Mouse (Mus musculus): ENCODE results near the gene Olfr203. TPM values are rescaled to one million over a fixed set of nuclear protein-coding genes. Genes with fewer than 3 reads are reported as not detected.
"Not testable (repeated sequence)": the region's sequence is repeated elsewhere in the genome, so short reads cannot be mapped to it uniquely, and the experiment has no call there.

The Olfr203 gene
- not detected in 2 replicates for polyA plus RNA-seq (2015; fragmentation: Nextera tagmentation; extraction: Ambion mirVana)

GRCm38 (mm10) chr16:59298581-59298980, at the start of gene Olfr203:
Gene Olfr203 (plus strand): TSS chr16:59298881.
- H3K4me3 ChIP-seq (replicated peaks), result no peak within 1 kb of the TSS
- H3K27me3 ChIP-seq, result no peaks in the 10 kb centered on the region
- no peak within 1 kb of the TSS for H3K4me2 ChIP-seq
- WGBS, result 85% methylated on average over 2 of the region's 2 CpGs
- no peaks in the 10 kb centered on the region for H3K4me1 ChIP-seq
- H3K27ac ChIP-seq, result no peak within 1 kb of the TSS
- no peaks in the 10 kb centered on the region for H3K36me3 ChIP-seq
- no peak for ATAC-seq (replicated peaks; ENCODE audit: low FRiP score)
- H3K9me3 ChIP-seq (replicated peaks), result no peaks in the 10 kb centered on the region
- H3K9ac ChIP-seq, result no peak within 1 kb of the TSS

DNA sequence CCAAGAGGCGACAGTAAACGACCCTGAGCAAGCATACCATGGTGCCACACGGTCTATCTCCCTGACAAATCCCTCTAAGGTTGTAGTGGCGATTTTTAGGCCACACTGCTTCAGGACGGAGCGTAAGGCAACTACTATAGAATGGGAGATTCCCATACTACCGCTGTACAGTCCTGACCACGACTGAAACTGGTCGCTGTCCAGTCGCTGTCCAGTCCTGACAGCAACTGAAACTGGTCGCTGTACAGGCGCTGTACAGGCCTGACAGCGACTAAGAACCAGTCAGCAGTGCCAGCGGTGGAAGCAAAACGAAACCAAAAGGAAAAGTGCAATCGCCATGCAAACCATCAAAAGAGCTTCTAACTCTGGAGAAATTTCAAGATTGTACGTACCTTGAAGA, 49.0 kb upstream of the Olfr203 start:
- 86% methylated on average over 17 of the region's 17 CpGs for WGBS
- ATAC-seq (replicated peaks; ENCODE audit: low FRiP score), result no peak
- no peaks in the 10 kb centered on the region for H3K4me1 ChIP-seq
- no peaks in the 10 kb centered on the region for H3K27me3 ChIP-seq
- no peak overlapping the region for H3K27ac ChIP-seq
- H3K36me3 ChIP-seq, result no peaks in the 10 kb centered on the region
- H3K9ac ChIP-seq, result no peak overlapping the region
- H3K9me3 ChIP-seq (replicated peaks), result no peaks in the 10 kb centered on the region
- H3K4me3 ChIP-seq (replicated peaks), result no peak overlapping the region
- no peak overlapping the region for H3K4me2 ChIP-seq

- H3K9ac ChIP-seq; H3K27me3 ChIP-seq; H3K27ac ChIP-seq; H3K4me2 ChIP-seq; H3K36me3 ChIP-seq; H3K4me1 ChIP-seq; H3K4me3 ChIP-seq (replicated peaks); ATAC-seq (replicated peaks; ENCODE audit: low FRiP score); H3K9me3 ChIP-seq (replicated peaks): not testable (repeated sequence)
- WGBS, result 67% methylated on average over 4 of the region's 4 CpGs
Measured at GRCm38 (mm10) chr16:59269097-59269496, 29.6 kb upstream of the Olfr203 start.

DNA sequence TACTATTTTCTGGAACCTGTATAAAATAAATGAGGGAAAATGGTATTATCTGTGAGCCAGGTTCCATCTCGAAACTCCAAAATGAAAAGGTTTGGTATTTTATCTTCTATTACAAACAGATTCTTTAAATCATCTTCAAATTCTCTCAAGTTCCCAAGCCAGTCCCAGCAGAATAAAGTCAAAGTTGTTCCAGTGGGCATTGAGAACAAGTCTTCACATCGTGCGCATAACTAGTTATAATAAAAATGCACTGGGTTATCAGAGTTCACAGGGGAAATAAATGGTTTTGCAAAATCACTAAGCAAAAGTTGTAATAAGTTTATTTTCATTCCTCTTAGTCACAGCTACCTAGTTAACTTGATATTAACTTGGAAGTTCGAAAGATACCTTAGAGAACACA, 26.1 kb upstream of the Olfr203 start, which contains the start of gene Olfr201:
Olfr201 (minus strand) TSS at position 101 of the 400 bp plus-strand sequence.
- ATAC-seq (replicated peaks; ENCODE audit: low FRiP score); H3K4me2 ChIP-seq; H3K4me1 ChIP-seq; H3K27me3 ChIP-seq; H3K27ac ChIP-seq; H3K9ac ChIP-seq; H3K4me3 ChIP-seq (replicated peaks); H3K9me3 ChIP-seq (replicated peaks); H3K36me3 ChIP-seq: not testable (repeated sequence)
- 92% methylated on average over 4 of the region's 4 CpGs for WGBS

DNA sequence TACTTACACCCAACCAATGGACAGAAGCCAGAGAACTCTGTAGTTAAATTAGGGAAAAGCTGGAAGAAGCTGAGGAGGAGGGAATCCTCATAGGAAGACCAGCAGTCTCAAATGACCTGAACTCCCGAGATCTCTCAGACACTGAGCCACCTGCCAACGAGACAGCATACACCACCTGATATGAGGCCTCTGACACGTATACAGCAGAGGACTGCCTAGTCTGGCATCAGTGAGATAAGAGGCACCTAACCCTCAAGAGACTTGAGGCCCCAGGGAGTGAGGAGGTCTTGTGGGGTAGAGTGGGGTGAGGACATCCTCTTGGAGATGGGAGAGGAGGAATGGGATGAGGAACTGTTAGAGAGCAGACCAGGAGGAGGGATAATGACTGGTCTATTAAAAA, 18.1 kb upstream of the Olfr203 start:
- Histone ChIP-seq H3K36me3 (no peaks in the 10 kb centered on the region), H3K27me3 (no peaks in the 10 kb centered on the region), H3K4me3 (replicated peaks) (no peak overlapping the region), H3K9me3 (replicated peaks) (no peaks in the 10 kb centered on the region), H3K4me2 (no peak overlapping the region), H3K27ac (no peak overlapping the region), H3K4me1 (no peaks in the 10 kb centered on the region), H3K9ac (no peak overlapping the region)
- 52% methylated on average over 3 of the region's 3 CpGs for WGBS
- no peak for ATAC-seq (replicated peaks; ENCODE audit: low FRiP score)

- no peak overlapping the region for H3K4me2 ChIP-seq
- H3K27me3 ChIP-seq, result no peaks in the 10 kb centered on the region
- no peak overlapping the region for H3K4me3 ChIP-seq (replicated peaks)
- WGBS, result 71% methylated on average over 1 of the region's 1 CpGs
- no peak for ATAC-seq (replicated peaks; ENCODE audit: low FRiP score)
- no peaks in the 10 kb centered on the region for H3K4me1 ChIP-seq
- no peak overlapping the region for H3K9ac ChIP-seq
- no peak overlapping the region for H3K27ac ChIP-seq
- no peaks in the 10 kb centered on the region for H3K9me3 ChIP-seq (replicated peaks)
- no peaks in the 10 kb centered on the region for H3K36me3 ChIP-seq
Measured at GRCm38 (mm10) chr16:59283476-59283875, 15.2 kb upstream of the Olfr203 start.

- no peaks in the 10 kb centered on the region for H3K27me3 ChIP-seq
- H3K27ac ChIP-seq, result no peak within 1 kb of the TSS
- H3K4me2 ChIP-seq, result no peak within 1 kb of the TSS
- H3K4me1 ChIP-seq, result no peaks in the 10 kb centered on the region
- ATAC-seq (replicated peaks; ENCODE audit: low FRiP score), result no peak
- H3K9me3 ChIP-seq (replicated peaks), result no peaks in the 10 kb centered on the region
- 87% methylated on average over 1 of the region's 1 CpGs for WGBS
- H3K36me3 ChIP-seq, result no peaks in the 10 kb centered on the region
- no peak within 1 kb of the TSS for H3K4me3 ChIP-seq (replicated peaks)
- H3K9ac ChIP-seq, result no peak within 1 kb of the TSS
Measured at GRCm38 (mm10) chr16:59286693-59287092, 12.0 kb upstream of the Olfr203 start, which contains the start of gene Olfr202. Gene Olfr202 (minus strand): TSS chr16:59286793.

GRCm38 (mm10) chr16:59287576-59287975, 11.1 kb upstream of the Olfr203 start:
- 81% methylated on average over 9 of the region's 9 CpGs for WGBS
- not testable (repeated sequence) for H3K9ac ChIP-seq; H3K27me3 ChIP-seq; H3K9me3 ChIP-seq (replicated peaks); H3K4me2 ChIP-seq; H3K4me3 ChIP-seq (replicated peaks); H3K4me1 ChIP-seq; ATAC-seq (replicated peaks; ENCODE audit: low FRiP score); H3K27ac ChIP-seq; H3K36me3 ChIP-seq

- Histone ChIP-seq H3K27ac (no peak within 1 kb of the TSS), H3K9me3 (replicated peaks) (no peaks in the 10 kb centered on the region), H3K27me3 (no peaks in the 10 kb centered on the region), H3K36me3 (no peaks in the 10 kb centered on the region), H3K9ac (no peak within 1 kb of the TSS), H3K4me2 (no peak within 1 kb of the TSS), H3K4me1 (no peaks in the 10 kb centered on the region), H3K4me3 (replicated peaks) (no peak within 1 kb of the TSS)
- no peak for ATAC-seq (replicated peaks; ENCODE audit: low FRiP score)
Measured at GRCm38 (mm10) chr16:59318148-59318547, 19.5 kb downstream of the Olfr203 start, which contains the start of gene Olfr204. Gene Olfr204 (minus strand): TSS chr16:59318248.

DNA sequence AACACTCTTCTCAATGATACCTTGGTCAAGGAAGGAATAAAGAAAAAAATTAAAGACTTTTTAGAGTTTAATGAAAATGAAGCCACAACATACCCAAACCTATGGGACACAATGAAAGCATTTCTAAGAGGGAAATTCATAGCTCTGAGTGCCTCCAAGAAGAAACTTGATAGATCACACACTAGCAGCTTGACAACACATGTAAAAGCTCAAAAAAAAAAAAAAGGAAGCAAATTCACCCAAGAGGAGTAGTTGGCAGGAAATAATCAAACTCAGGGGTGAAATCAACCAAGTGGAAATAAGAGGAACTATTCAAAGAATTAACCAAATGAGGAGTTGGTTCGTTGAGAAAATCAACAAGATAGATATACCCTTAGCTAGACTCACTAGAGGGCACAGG, 24.6 kb downstream of the Olfr203 start:
- whole genome bisulfite sequencing, result 67% methylated on average over 1 of the region's 1 CpGs
- not testable (repeated sequence) for H3K36me3 ChIP-seq; ATAC-seq (replicated peaks; ENCODE audit: low FRiP score)

DNA sequence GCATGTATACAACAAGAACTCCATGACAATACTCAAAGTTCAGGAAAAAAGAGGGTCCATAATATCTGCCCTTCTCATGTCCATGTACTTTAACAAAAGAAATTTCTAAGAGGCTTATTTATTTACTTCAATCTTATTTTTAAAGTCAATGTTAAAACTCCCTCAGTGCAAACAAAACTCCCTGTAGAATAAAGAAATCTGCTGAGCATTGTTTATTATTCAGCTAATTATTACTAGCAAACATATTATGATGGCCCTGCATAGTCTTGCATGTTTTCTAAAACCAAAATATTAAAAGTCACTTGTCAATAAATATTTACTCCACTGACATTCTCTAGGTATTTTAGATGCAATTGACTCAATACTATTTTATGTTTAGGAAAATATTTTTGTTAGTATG, 32.4 kb downstream of the Olfr203 start, which contains the start of gene Olfr205:
Olfr205 (minus strand) TSS at position 101 of the 400 bp plus-strand sequence.
- Histone ChIP-seq H3K4me1 (no peaks in the 10 kb centered on the region), H3K4me3 (replicated peaks) (no peak within 1 kb of the TSS), H3K36me3 (no peaks in the 10 kb centered on the region), H3K27ac (no peak within 1 kb of the TSS), H3K9ac (no peak within 1 kb of the TSS), H3K4me2 (no peak within 1 kb of the TSS), H3K9me3 (replicated peaks) (no peaks in the 10 kb centered on the region), H3K27me3 (no peaks in the 10 kb centered on the region)
- no peak for ATAC-seq (replicated peaks; ENCODE audit: low FRiP score)

More for the DNA sequence above, 24.6 kb downstream of the Olfr203 start:
- not testable (repeated sequence) for H3K4me3 ChIP-seq (replicated peaks); H3K9me3 ChIP-seq (replicated peaks); H3K4me2 ChIP-seq; H3K4me1 ChIP-seq; H3K27ac ChIP-seq; H3K9ac ChIP-seq; H3K27me3 ChIP-seq

DNA sequence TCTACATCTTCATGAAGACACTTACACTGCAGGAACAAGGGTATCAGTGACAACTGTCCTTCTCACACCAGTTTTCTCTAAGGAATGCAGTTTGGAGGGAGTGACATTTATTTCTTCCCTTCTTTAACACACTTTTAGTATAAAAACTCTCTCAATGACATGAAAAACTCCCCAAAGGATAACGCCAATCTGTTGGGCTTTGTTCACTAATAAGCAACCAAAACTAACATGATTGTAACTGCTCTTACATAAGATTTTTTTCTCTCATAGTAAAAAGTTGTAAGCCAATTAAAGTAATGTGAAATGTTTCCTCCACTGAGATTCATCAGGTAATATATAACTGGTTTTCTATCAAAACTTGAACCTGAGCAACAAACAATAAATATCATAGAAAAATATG, 50.5 kb downstream of the Olfr203 start, which contains the start of gene Olfr206:
Olfr206 (minus strand) TSS at position 101 of the 400 bp plus-strand sequence.
- 83% methylated on average over 1 of the region's 1 CpGs for WGBS
- H3K4me2 ChIP-seq, result no peak within 1 kb of the TSS
- H3K4me1 ChIP-seq, result no peaks in the 10 kb centered on the region
- H3K4me3 ChIP-seq (replicated peaks), result no peak within 1 kb of the TSS
- H3K36me3 ChIP-seq, result no peaks in the 10 kb centered on the region
- H3K27me3 ChIP-seq, result no peaks in the 10 kb centered on the region
- no peaks in the 10 kb centered on the region for H3K9me3 ChIP-seq (replicated peaks)
- no peak within 1 kb of the TSS for H3K9ac ChIP-seq
- no peak within 1 kb of the TSS for H3K27ac ChIP-seq
- ATAC-seq (replicated peaks; ENCODE audit: low FRiP score), result no peak
